Mouse (Mus musculus) thymus, adult 18-20 months (tissue): ENCODE measurements around the gene Mex3d.

Experiments used
- DNase-seq, 2 experiments: peaks; one replicate each; pipeline ENCODE4 v3.0.0; 2022; ENCODE audit warnings: mixed read lengths in 2 of 2

Gene Mex3d

GRCm38 (mm10) chr10:80385811-80386734 lies 1.4 kb downstream of the Mex3d start:
- no peak for DNase-seq

- no peak for DNase-seq
These were observed 2.1 kb downstream of the Mex3d start for GRCm38 (mm10) chr10:80385310-80385709.

GRCm38 (mm10) chr10:80384709-80385108 lies 2.8 kb downstream of the Mex3d start:
- DNase-seq: no peak

GRCm38 (mm10) chr10:80384115-80384639 lies 3.3 kb downstream of the Mex3d start:
- no peak for DNase-seq

- no peak for DNase-seq
These were observed 4.0 kb downstream of the Mex3d start for GRCm38 (mm10) chr10:80383431-80383830.

- no peak for DNase-seq
These were observed 4.7 kb downstream of the Mex3d start for GRCm38 (mm10) chr10:80382641-80383365.

- DNase-seq: no peak
These were observed 9.7 kb downstream of the Mex3d start for GRCm38 (mm10) chr10:80377716-80378115.

GRCm38 (mm10) chr10:80376160-80376559 lies 11.3 kb downstream of the Mex3d start:
- DNase-seq: peak; percentile 75 to 77

- no peak for DNase-seq
These were observed 13.4 kb downstream of the Mex3d start for GRCm38 (mm10) chr10:80374063-80374462.

- DNase-seq: no peak
These were observed 14.8 kb downstream of the Mex3d start for GRCm38 (mm10) chr10:80372706-80373105.

GRCm38 (mm10) chr10:80371983-80372382 lies 15.5 kb downstream of the Mex3d start:
- no peak for DNase-seq

- peak; percentile 52 to 71 for DNase-seq
These were observed 16.0 kb downstream of the Mex3d start for GRCm38 (mm10) chr10:80371411-80371966.

GRCm38 (mm10) chr10:80369995-80370747 lies 17.3 kb downstream of the Mex3d start:
- no peak for DNase-seq

GRCm38 (mm10) chr10:80368392-80368791 lies 19.1 kb downstream of the Mex3d start:
- no peak for DNase-seq

- DNase-seq: no peak
These were observed 19.5 kb downstream of the Mex3d start for GRCm38 (mm10) chr10:80367954-80368353.

GRCm38 (mm10) chr10:80365736-80366135 lies 21.7 kb downstream of the Mex3d start:
- no peak for DNase-seq

- no peak for DNase-seq
These were observed 23.7 kb downstream of the Mex3d start for GRCm38 (mm10) chr10:80363734-80364133.

GRCm38 (mm10) chr10:80357994-80358639 lies 29.3 kb downstream of the Mex3d start:
- no peak for DNase-seq

- DNase-seq: no peak
These were observed 30.1 kb downstream of the Mex3d start for GRCm38 (mm10) chr10:80357336-80357735.

GRCm38 (mm10) chr10:80356737-80357136 lies 30.7 kb downstream of the Mex3d start:
- DNase-seq: no peak

GRCm38 (mm10) chr10:80356001-80356682 lies 31.3 kb downstream of the Mex3d start, which contains the start of gene Plk5:
Gene Plk5 (plus strand): TSS chr10:80356459.
- DNase-seq: no peak
